Mouse (Mus musculus) erythroblast, embryonic 14.5 days (primary cell): ENCODE measurements around the gene Cemip2.

Experiments used
- GATA1 ChIP-seq: IDR thresholded peaks from 2 replicates; pipeline ENCODE4 v1.6.1; 2012; ENCODE audit warnings: low read length, inconsistent platforms, mixed read lengths
- TAL1 ChIP-seq: IDR thresholded peaks from 3 replicates; pipeline ENCODE4 v1.6.1; 2012; ENCODE audit warnings: low read length, inconsistent platforms, mixed read lengths

DNA sequence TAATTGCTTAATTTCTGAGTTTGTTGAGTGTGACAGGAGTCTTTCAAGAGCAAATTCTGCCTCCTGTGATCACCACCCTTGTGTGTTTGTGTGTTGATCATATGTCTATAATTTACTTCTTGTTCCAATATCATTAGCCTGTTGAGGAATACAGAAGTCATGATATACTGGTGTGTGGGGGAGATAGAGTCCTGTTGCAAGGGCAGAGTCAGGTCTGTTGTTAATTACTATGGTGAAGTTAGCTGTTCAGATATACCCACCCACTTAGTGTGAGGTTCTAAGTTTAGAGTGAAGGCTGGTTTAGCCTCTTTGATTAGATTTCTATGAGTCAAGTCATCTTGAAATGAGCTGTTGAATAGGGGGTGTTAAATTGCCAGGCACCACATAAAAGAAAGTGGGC, 88.0 kb downstream of the Cemip2 start:
- TF ChIP-seq GATA1 = no peak
- TF ChIP-seq TAL1 = no peak
